Mouse (Mus musculus) hindbrain, embryonic 14.5 days (tissue): ENCODE measurements around the gene Gmpr2. TPM values are rescaled to one million over a fixed set of nuclear protein-coding genes. Genes with fewer than 3 reads are reported as not detected.

Experiments
- ATAC-seq: fragments of 200-750 bp; cut with Nextera tagmentation; 2 replicates; pipeline ENCODE4 v1.8.0; 2017; ENCODE audit warnings: moderate number of reproducible peaks, mild to moderate bottlenecking, moderate TSS enrichment, moderate library complexity; ENCODE audit not compliant: low FRiP score
- DNase-seq: peaks from one replicate; pipeline ENCODE4 v3.0.0-alpha.2; 2015; ENCODE audit warnings: low spot score
- H3K27ac ChIP-seq: fragments of 300-500 bp; sonication (generic); 2 replicates; pipeline ENCODE4 v1.5.1; 2014; ENCODE audit warnings: mild to moderate bottlenecking, moderate library complexity
- H3K27me3 ChIP-seq: fragments of 300-500 bp; sonication (generic); 2 replicates; pipeline ENCODE4 v1.6.1; 2014; ENCODE audit warnings: mild to moderate bottlenecking, low read length, mixed read lengths; ENCODE audit not compliant: control insufficient read depth, insufficient read depth
- H3K36me3 ChIP-seq: fragments of 300-500 bp; sonication (generic); replicated peaks from 2 replicates; pipeline ENCODE4 v1.6.1; 2014; ENCODE audit not compliant: control insufficient read depth, insufficient read depth
- H3K4me1 ChIP-seq: fragments of 300-500 bp; sonication (generic); replicated peaks from 2 replicates; pipeline ENCODE4 v1.6.1; 2014; ENCODE audit warnings: antibody characterized with exemption, low read length, mixed read lengths; ENCODE audit not compliant: control insufficient read depth, insufficient read depth
- H3K4me2 ChIP-seq: fragments of 300-500 bp; sonication (generic); replicated peaks from 2 replicates; pipeline ENCODE4 v1.6.1; 2014; ENCODE audit warnings: mild to moderate bottlenecking, moderate library complexity
- H3K4me3 ChIP-seq: fragments of 300-500 bp; sonication (generic); replicated peaks from 2 replicates; pipeline ENCODE4 v1.5.1; 2014; ENCODE audit warnings: mild to moderate bottlenecking, low read length
- H3K9ac ChIP-seq: fragments of 300-500 bp; sonication (generic); 2 replicates; pipeline ENCODE4 v1.6.1; 2014
- H3K9me3 ChIP-seq: fragments of 300-500 bp; sonication (generic); 2 replicates; pipeline ENCODE4 v1.6.1; 2016; ENCODE audit warnings: low read length; ENCODE audit not compliant: control insufficient read depth
- WGBS: fragments of 180-500 bp; shearing (Covaris S2); extraction: QIAGEN DNeasy Blood & Tissue Kit; methylation state at CpG from one replicate; pipeline ENCODE4 v1.1.7; 2014; 5-methylcytosine and 5-hydroxymethylcytosine counted together
- polyA plus RNA-seq: library from polyadenylated mRNA; unstranded; fragments of >200 nt; fragmentation: Nextera tagmentation; extraction: Ambion mirVana; gene quantifications from 2 replicates; pipeline ENCODE4 v1.2.1, GENCODE M21; 2014

The Gmpr2 gene
- polyA plus RNA-seq, result 35.8 and 40.8 TPM in 2 replicates

DNA sequence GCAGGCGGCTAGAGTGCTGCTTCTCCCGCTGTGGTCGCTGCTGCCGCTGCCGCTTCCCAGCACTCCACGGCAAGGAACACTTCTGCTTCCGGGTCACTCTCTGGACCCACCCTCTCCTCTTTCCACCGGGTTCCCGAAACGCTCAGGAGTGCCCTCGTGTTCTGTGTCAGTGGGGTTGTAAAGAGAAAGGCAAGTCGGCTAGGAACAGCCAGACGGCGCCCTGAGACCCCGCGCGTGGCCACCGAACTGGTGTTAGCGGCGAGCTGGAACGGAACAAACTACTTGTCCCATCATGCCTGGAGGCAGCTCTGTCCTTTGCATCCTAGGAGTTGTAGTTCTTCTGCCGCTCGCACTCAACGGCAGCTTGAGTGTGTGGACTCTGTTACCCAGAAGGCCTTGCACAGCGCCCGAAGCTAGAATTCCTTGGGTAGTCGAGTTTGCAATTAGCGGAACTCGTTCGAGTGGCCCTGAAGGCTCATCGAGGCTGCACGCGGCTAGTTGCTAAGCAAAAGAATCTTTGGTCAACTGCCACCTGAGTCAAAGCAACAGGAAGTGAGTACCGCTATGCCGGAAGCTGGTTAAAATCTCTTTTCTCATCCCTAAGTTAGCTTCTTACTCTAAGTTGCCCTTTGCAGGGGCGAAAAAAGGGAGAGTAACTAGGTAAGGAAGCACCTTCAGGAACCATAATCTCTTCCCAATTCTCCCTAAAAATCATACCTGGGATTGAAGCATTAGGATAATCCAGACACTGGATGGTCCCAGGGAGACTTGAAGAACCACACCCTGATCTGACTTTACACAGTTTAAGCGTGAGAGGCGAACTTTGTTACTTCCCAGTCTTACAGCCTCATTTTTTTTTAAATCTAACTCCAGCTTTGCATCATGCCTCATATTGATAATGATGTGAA lies at the start of gene Gmpr2, which contains the start of gene Nedd8:
Gmpr2 (plus strand) TSS at position 109 of the 908 bp plus-strand sequence.
Nedd8 (minus strand) TSS at position 292 of the 908 bp plus-strand sequence.
- WGBS, result 2% methylated on average over 38 of the region's 38 CpGs
- Histone ChIP-seq H3K27ac (peak within 1 kb of the TSS; percentile 92), H3K9ac (peak within 1 kb of the TSS; percentile 75), H3K4me1 (peaks cover 20% of the 10 kb centered on the region), H3K27me3 (no peaks in the 10 kb centered on the region), H3K4me3 (peak within 1 kb of the TSS; percentile 78), H3K36me3 (peaks cover 30% of the 10 kb centered on the region), H3K9me3 (no peaks in the 10 kb centered on the region), H3K4me2 (peak within 1 kb of the TSS; percentile 71)
- peak; percentile 98 for ATAC-seq
- peak; percentile 91 for DNase-seq

GRCm38 (mm10) chr14:55628077-55628827 lies 43.5 kb upstream of the Gmpr2 start:
- H3K4me3 ChIP-seq, result no peak overlapping the region
- no peak overlapping the region for H3K4me2 ChIP-seq
- no peaks in the 10 kb centered on the region for H3K4me1 ChIP-seq
- DNase-seq (no peak), ATAC-seq (no peak)
- 94% methylated on average over 27 of the region's 27 CpGs for WGBS
- peaks cover 94% of the 10 kb centered on the region for H3K36me3 ChIP-seq
- no peak overlapping the region for H3K27ac ChIP-seq
- no peaks in the 10 kb centered on the region for H3K27me3 ChIP-seq
- H3K9ac ChIP-seq, result no peak overlapping the region
- no peaks in the 10 kb centered on the region for H3K9me3 ChIP-seq

DNA sequence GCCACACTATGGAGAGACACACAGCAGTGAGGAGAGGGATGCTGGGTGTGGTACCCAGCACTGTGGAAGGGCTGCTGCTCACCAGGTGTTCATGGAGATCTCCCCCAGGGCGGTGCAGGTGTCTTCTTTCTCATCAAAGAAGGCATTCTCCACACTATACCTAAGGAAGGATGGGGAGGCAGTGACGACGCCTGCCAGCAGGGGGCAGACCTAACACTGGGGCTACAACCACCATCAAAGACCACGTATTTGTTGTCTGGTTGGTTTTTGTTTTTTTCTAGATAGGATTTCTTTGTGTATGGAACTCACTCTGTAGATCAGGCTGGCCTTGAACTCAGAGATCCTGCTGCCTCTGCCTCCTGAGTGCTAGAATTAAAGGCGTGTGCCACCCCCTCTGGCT lies 42.4 kb upstream of the Gmpr2 start:
- H3K27ac ChIP-seq, result no peak overlapping the region
- no peak overlapping the region for H3K9ac ChIP-seq
- ATAC-seq, result no peak
- no peak for DNase-seq
- H3K9me3 ChIP-seq, result no peaks in the 10 kb centered on the region
- H3K27me3 ChIP-seq, result no peaks in the 10 kb centered on the region
- H3K4me2 ChIP-seq, result no peak overlapping the region
- 48% methylated on average over 5 of the region's 5 CpGs for WGBS
- no peak overlapping the region for H3K4me3 ChIP-seq
- peaks cover 99% of the 10 kb centered on the region for H3K36me3 ChIP-seq
- H3K4me1 ChIP-seq, result no peaks in the 10 kb centered on the region

DNA sequence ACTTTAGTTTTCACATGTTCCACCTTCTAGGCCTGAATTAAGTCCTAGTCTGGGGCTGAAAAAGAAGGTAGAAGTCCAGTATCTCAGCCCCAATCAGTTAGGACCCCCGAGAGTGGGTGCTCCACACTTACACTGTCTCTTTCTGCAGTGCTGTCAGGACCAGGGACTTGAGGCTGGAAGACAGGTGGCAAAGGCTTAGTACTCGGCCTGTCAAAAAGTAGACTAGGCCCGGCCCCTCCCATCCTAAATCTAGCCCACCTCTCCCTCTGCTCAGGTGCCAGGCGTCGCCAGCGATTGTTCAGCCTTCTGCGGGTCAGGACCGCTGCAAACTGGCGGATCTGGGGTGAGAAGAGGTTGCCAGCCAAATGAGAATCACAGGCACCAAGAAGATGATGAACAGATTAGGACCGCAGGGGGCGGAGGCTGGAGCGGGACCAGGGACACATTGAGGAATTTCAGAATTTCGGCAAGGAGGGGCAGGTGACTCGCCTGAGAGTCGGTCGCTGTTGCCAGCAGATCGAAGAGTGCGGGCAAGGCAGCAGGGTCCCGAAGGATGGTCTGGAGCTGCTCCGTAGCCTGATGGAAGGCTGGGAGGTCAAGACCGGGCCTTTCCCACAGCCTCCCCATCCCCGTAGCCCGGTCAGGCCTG lies 36.7 kb upstream of the Gmpr2 start:
- ATAC-seq (peak; percentile 7), DNase-seq (no peak)
- peak overlapping the region; percentile 69 for H3K4me3 ChIP-seq
- H3K9ac ChIP-seq, result peak overlapping the region; percentile 81
- H3K9me3 ChIP-seq, result no peaks in the 10 kb centered on the region
- H3K4me2 ChIP-seq, result peak overlapping the region; percentile 90
- H3K36me3 ChIP-seq, result peaks cover 80% of the 10 kb centered on the region
- 6% methylated on average over 23 of the region's 23 CpGs for WGBS
- H3K27ac ChIP-seq, result peak overlapping the region; percentile 67
- no peaks in the 10 kb centered on the region for H3K27me3 ChIP-seq
- H3K4me1 ChIP-seq, result peaks cover 17% of the 10 kb centered on the region

GRCm38 (mm10) chr14:55635523-55636007 lies 36.2 kb upstream of the Gmpr2 start, which contains the start of gene Ipo4:
Gene Ipo4, minus strand, starts transcription at chr14:55635957.
- Histone ChIP-seq H3K27ac (peak within 1 kb of the TSS; percentile 67), H3K4me3 (peak within 1 kb of the TSS; percentile 69), H3K4me1 (peaks cover 17% of the 10 kb centered on the region), H3K9ac (peak within 1 kb of the TSS; percentile 81), H3K27me3 (no peaks in the 10 kb centered on the region), H3K4me2 (peak within 1 kb of the TSS; percentile 90), H3K9me3 (no peaks in the 10 kb centered on the region), H3K36me3 (peaks cover 80% of the 10 kb centered on the region)
- WGBS, result 2% methylated on average over 33 of the region's 33 CpGs
- ATAC-seq (peak; percentile 91), DNase-seq (peak; percentile 89)

- ATAC-seq, result no peak
- peaks cover 24% of the 10 kb centered on the region for H3K4me1 ChIP-seq
- 96% methylated on average over 9 of the region's 9 CpGs for WGBS
- no peak for DNase-seq
- no peak within 1 kb of the TSS for H3K9ac ChIP-seq
- no peaks in the 10 kb centered on the region for H3K27me3 ChIP-seq
- no peak within 1 kb of the TSS for H3K27ac ChIP-seq
- no peak within 1 kb of the TSS for H3K4me3 ChIP-seq
- no peak within 1 kb of the TSS for H3K4me2 ChIP-seq
- no peaks in the 10 kb centered on the region for H3K9me3 ChIP-seq
- peaks cover 59% of the 10 kb centered on the region for H3K36me3 ChIP-seq
These were observed 33.9 kb upstream of the Gmpr2 start, which contains the start of gene Gm49378 for GRCm38 (mm10) chr14:55637795-55638194. Gene Gm49378, minus strand, starts transcription at chr14:55637895.

DNA sequence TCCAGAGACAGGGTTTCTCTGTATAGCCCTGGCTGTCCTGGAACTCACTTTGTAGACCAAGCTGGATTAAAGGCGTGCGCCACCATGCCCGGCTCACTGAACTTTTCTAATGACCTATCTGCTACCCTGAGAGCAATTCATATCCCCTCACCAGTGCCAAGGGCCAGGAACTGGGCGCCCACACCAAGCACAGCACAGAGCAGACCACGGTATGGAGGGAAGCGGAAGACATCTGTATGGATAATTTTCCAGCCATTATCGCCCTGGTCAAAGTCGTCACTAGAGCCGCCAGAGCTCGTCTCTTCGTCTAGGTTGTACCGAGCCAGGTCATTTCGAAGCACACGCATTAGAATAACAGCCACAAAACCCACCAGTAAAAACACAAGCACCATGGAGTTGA lies 30.9 kb upstream of the Gmpr2 start:
- Histone ChIP-seq H3K36me3 (peaks cover 45% of the 10 kb centered on the region), H3K27ac (no peak overlapping the region), H3K9ac (no peak overlapping the region), H3K27me3 (no peaks in the 10 kb centered on the region), H3K4me3 (no peak overlapping the region), H3K4me2 (no peak overlapping the region), H3K9me3 (no peaks in the 10 kb centered on the region), H3K4me1 (peaks cover 29% of the 10 kb centered on the region)
- no peak for DNase-seq
- 96% methylated on average over 14 of the region's 14 CpGs for WGBS
- no peak for ATAC-seq

DNA sequence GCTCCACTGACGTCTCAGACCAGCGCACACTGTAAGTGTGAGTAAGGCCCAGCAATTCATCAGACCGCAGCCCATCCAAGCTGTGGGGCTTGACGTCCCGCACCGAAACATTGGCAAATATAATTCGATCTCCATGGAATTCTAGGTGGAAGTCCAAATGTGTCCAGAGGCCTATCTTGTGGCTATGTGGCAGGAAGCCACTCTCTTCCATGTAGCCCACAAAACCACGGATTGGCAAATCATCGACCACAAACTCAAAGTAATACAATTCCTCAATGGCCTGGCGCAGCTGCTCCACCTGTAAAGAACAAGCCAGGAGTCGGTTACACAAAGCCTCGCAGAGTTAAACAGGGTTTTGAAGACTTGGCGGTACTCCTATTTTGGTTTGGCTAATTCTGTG lies 30.4 kb upstream of the Gmpr2 start:
- Histone ChIP-seq H3K4me2 (no peak overlapping the region), H3K36me3 (peaks cover 42% of the 10 kb centered on the region), H3K27me3 (no peaks in the 10 kb centered on the region), H3K27ac (no peak overlapping the region), H3K9me3 (no peaks in the 10 kb centered on the region), H3K9ac (no peak overlapping the region), H3K4me3 (no peak overlapping the region), H3K4me1 (peaks cover 25% of the 10 kb centered on the region)
- 97% methylated on average over 13 of the region's 13 CpGs for WGBS
- no peak for ATAC-seq
- no peak for DNase-seq
